Mouse (Mus musculus): Measurements from ENCODE around the gene Slc25a21. TPM values are rescaled to one million over a fixed set of nuclear protein-coding genes. Genes with fewer than 3 reads are reported as not detected.

Gene Slc25a21
- polyA plus RNA-seq, 1 experiment from 2014 or later, result 1.2 TPM

GRCm38 (mm10) chr12:56699915-56700900 is 497.1 kb downstream of the Slc25a21 start:
- peaks cover 19% of the 10 kb centered on the region; the same call in 1 of the 2 replicates for H3K27me3 ChIP-seq (ENCODE audit: control insufficient read depth, insufficient read depth, low read length)
- no peak for ATAC-seq (ENCODE audit: low FRiP score, low TSS enrichment)
- no peak overlapping the region for H3K27ac ChIP-seq (replicated peaks)
- H3K4me2 ChIP-seq (replicated peaks; ENCODE audit: low read depth), result no peak overlapping the region
- H3K9ac ChIP-seq (ENCODE audit: low read length), result no peak overlapping the region
- WGBS, result 29% methylated on average over 44 of the region's 44 CpGs
- no peaks in the 10 kb centered on the region for H3K9me3 ChIP-seq (ENCODE audit: control insufficient read depth, low read length)
- DNase-seq (ENCODE audit: low spot score), result no peak
- no peaks in the 10 kb centered on the region for H3K36me3 ChIP-seq (ENCODE audit: control insufficient read depth, insufficient read depth, low read length)
- no peak overlapping the region for H3K4me3 ChIP-seq (ENCODE audit: low read depth, low read length)
- H3K4me1 ChIP-seq (replicated peaks; ENCODE audit: control insufficient read depth, insufficient read depth), result no peaks in the 10 kb centered on the region
- TF ChIP-seq EP300 (optimal IDR thresholded peaks at IDR 0.05) (no peak), CTCF (IDR thresholded peaks at IDR 0.05; ENCODE audit: low read depth) (no peak)

GRCm38 (mm10) chr12:56699351-56699750 is 497.9 kb downstream of the Slc25a21 start:
- peaks cover 27% of the 10 kb centered on the region; the same call in 1 of the 2 replicates for H3K27me3 ChIP-seq (ENCODE audit: control insufficient read depth, insufficient read depth, low read length)
- TF ChIP-seq EP300 (optimal IDR thresholded peaks at IDR 0.05), result no peak
- no peaks in the 10 kb centered on the region for H3K36me3 ChIP-seq (ENCODE audit: control insufficient read depth, insufficient read depth, low read length)
- no peaks in the 10 kb centered on the region for H3K4me1 ChIP-seq (replicated peaks; ENCODE audit: control insufficient read depth, insufficient read depth)
- no peak overlapping the region for H3K4me3 ChIP-seq (ENCODE audit: low read depth, low read length)
- WGBS, result 33% methylated on average over 3 of the region's 3 CpGs
- H3K27ac ChIP-seq (replicated peaks), result no peak overlapping the region
- no peaks in the 10 kb centered on the region for H3K9me3 ChIP-seq (ENCODE audit: control insufficient read depth, low read length)
- no peak overlapping the region for H3K9ac ChIP-seq (ENCODE audit: low read length)
- no peak overlapping the region for H3K4me2 ChIP-seq (replicated peaks; ENCODE audit: low read depth)
- DNase-seq (ENCODE audit: low spot score), result no peak
- ATAC-seq (ENCODE audit: low FRiP score, low TSS enrichment), result no peak

- no peaks in the 10 kb centered on the region for H3K4me1 ChIP-seq (replicated peaks; ENCODE audit: control insufficient read depth, insufficient read depth)
- H3K4me2 ChIP-seq (replicated peaks; ENCODE audit: low read depth), result no peak overlapping the region
- no peak for ATAC-seq (ENCODE audit: low FRiP score, low TSS enrichment)
- H3K9ac ChIP-seq (ENCODE audit: low read length), result no peak overlapping the region
- DNase-seq (ENCODE audit: low spot score), result no peak
- WGBS, result 16% methylated on average over 8 of the region's 8 CpGs
- no peak for TF ChIP-seq CTCF (IDR thresholded peaks at IDR 0.05; ENCODE audit: low read depth)
- no peak for TF ChIP-seq EP300 (optimal IDR thresholded peaks at IDR 0.05)
- H3K27me3 ChIP-seq (ENCODE audit: control insufficient read depth, insufficient read depth, low read length), result peaks cover 31% of the 10 kb centered on the region; the same call in 1 of the 2 replicates
- H3K36me3 ChIP-seq (ENCODE audit: control insufficient read depth, insufficient read depth, low read length), result no peaks in the 10 kb centered on the region
- H3K9me3 ChIP-seq (ENCODE audit: control insufficient read depth, low read length), result no peaks in the 10 kb centered on the region
- H3K27ac ChIP-seq (replicated peaks), result no peak overlapping the region
- peak overlapping the region; percentile 6; the same call in 1 of the 2 replicates for H3K4me3 ChIP-seq (ENCODE audit: low read depth, low read length)
Measured at GRCm38 (mm10) chr12:56698191-56698980, 498.9 kb downstream of the Slc25a21 start.

GRCm38 (mm10) chr12:56697785-56698184 is 499.5 kb downstream of the Slc25a21 start:
- TF ChIP-seq EP300 (optimal IDR thresholded peaks at IDR 0.05) (no peak), CTCF (IDR thresholded peaks at IDR 0.05; ENCODE audit: low read depth) (no peak)
- H3K4me3 ChIP-seq (ENCODE audit: low read depth, low read length), result peak overlapping the region; percentile 6
- peak overlapping the region; percentile 56 for H3K4me2 ChIP-seq (replicated peaks; ENCODE audit: low read depth)
- no peaks in the 10 kb centered on the region for H3K4me1 ChIP-seq (replicated peaks; ENCODE audit: control insufficient read depth, insufficient read depth)
- no peak for ATAC-seq (ENCODE audit: low FRiP score, low TSS enrichment)
- whole genome bisulfite sequencing, result 7% methylated on average over 12 of the region's 12 CpGs
- no peaks in the 10 kb centered on the region for H3K36me3 ChIP-seq (ENCODE audit: control insufficient read depth, insufficient read depth, low read length)
- H3K9ac ChIP-seq (ENCODE audit: low read length), result no peak overlapping the region
- H3K27ac ChIP-seq (replicated peaks), result no peak overlapping the region
- no peaks in the 10 kb centered on the region for H3K9me3 ChIP-seq (ENCODE audit: control insufficient read depth, low read length)
- H3K27me3 ChIP-seq (ENCODE audit: control insufficient read depth, insufficient read depth, low read length), result peaks cover 35% of the 10 kb centered on the region; the same call in 1 of the 2 replicates
- no peak for DNase-seq (ENCODE audit: low spot score)

GRCm38 (mm10) chr12:56697011-56697740 is 500.1 kb downstream of the Slc25a21 start:
- DNase-seq (ENCODE audit: low spot score) (no peak), ATAC-seq (ENCODE audit: low FRiP score, low TSS enrichment) (no peak)
- Histone ChIP-seq H3K9ac (ENCODE audit: low read length) (no peak overlapping the region), H3K27me3 (ENCODE audit: control insufficient read depth, insufficient read depth, low read length) (peaks cover 39% of the 10 kb centered on the region), H3K4me3 (ENCODE audit: low read depth, low read length) (peak overlapping the region; percentile 36), H3K36me3 (ENCODE audit: control insufficient read depth, insufficient read depth, low read length) (no peaks in the 10 kb centered on the region), H3K9me3 (ENCODE audit: control insufficient read depth, low read length) (no peaks in the 10 kb centered on the region), H3K4me2 (replicated peaks; ENCODE audit: low read depth) (peak overlapping the region; percentile 56), H3K27ac (replicated peaks) (no peak overlapping the region), H3K4me1 (replicated peaks; ENCODE audit: control insufficient read depth, insufficient read depth) (no peaks in the 10 kb centered on the region)
- 1% methylated on average over 36 of the region's 36 CpGs for WGBS
- TF ChIP-seq CTCF (IDR thresholded peaks at IDR 0.05; ENCODE audit: low read depth) (no peak), EP300 (optimal IDR thresholded peaks at IDR 0.05) (no peak)
